Mouse (Mus musculus): Measurements from ENCODE around the gene Nek5. TPM values are rescaled to one million over a fixed set of nuclear protein-coding genes. Genes with fewer than 3 reads are reported as not detected.

Gene Nek5
- total and polyA plus RNA-seq, 3 experiments, result 0.04 TPM; not detected in 2

GRCm38 (mm10) chr8:22055492-22055877 is 69.4 kb downstream of the Nek5 start:
- Histone ChIP-seq H3K4me3 (ENCODE audit: control insufficient read depth in 1 of 2, insufficient read depth in 1 of 2, low read depth in 2 of 2, low read length in 2 of 2) (peak overlapping the region in 1 of 2 experiments; percentile 16; a peak in 1 of 4 replicates), H3K4me1 (ENCODE audit: control insufficient read depth in 1 of 2, insufficient read depth in 2 of 2, low read length in 2 of 2) (peaks cover 14 to 32% of the 10 kb centered on the region in 2 experiments), H3K9ac (ENCODE audit: control insufficient read depth, low read depth, low read length, poor library complexity, severe bottlenecking) (peak overlapping the region; percentile 53), H3K36me3 (ENCODE audit: control insufficient read depth in 1 of 2, insufficient read depth in 2 of 2, low read length in 2 of 2) (peaks cover 0 to 32% of the 10 kb centered on the region in 2 experiments; a peak in 3 of 4 replicates), H3K9me3 (replicated peaks; ENCODE audit: insufficient read depth, low read length) (no peaks in the 10 kb centered on the region), H3K27me3 (ENCODE audit: control insufficient read depth in 1 of 2, insufficient read depth in 2 of 2, low read length in 2 of 2) (no peaks in the 10 kb centered on the region), H3K79me2 (ENCODE audit: control insufficient read depth, insufficient read depth, low read length, poor library complexity) (peaks cover 79% of the 10 kb centered on the region), H3K27ac (ENCODE audit: control insufficient read depth, low read depth, low read length) (peak overlapping the region; percentile 92)
- DNase-seq (ENCODE audit: low read depth, low spot score), result peak; percentile 63
- TF ChIP-seq CTCF (IDR thresholded peaks at IDR 0.05 in 2 of 3, conservative IDR thresholded peaks at IDR 0.05 in 1 of 3; ENCODE audit: control insufficient read depth in 1 of 3, insufficient read depth in 1 of 3, low read depth in 2 of 3, low read length in 3 of 3, poor library complexity in 1 of 3, severe bottlenecking in 1 of 3), result no peak
- TF ChIP-seq ETS1 (IDR thresholded peaks at IDR 0.05; ENCODE audit: low read depth, low read length), result peak; percentile 26; the same call in 1 of the 2 replicates
- peak; percentile 77 for TF ChIP-seq USF1 (IDR thresholded peaks at IDR 0.05; ENCODE audit: low read depth, low read length)
- TF ChIP-seq MEF2A (IDR thresholded peaks at IDR 0.05; ENCODE audit: extremely low read depth, insufficient replicate concordance, low read depth, low read length, poor library complexity, severe bottlenecking), result no peak
- no peak for TF ChIP-seq ZNF384 (IDR thresholded peaks at IDR 0.05; ENCODE audit: low read depth, low read length)
- peak; percentile 19; the same call in 1 of the 2 replicates for TF ChIP-seq SIN3A (IDR thresholded peaks at IDR 0.05; ENCODE audit: low read length)
- TF ChIP-seq NELFE (IDR thresholded peaks at IDR 0.05; ENCODE audit: low read depth, low read length), result 0 out of 2 replicates have a peak, but pooled peaks have one; percentile 13
- TF ChIP-seq BHLHE40 (IDR thresholded peaks at IDR 0.05; ENCODE audit: borderline replicate concordance, low read depth, low read length), result peak; percentile 36; the same call in 1 of the 2 replicates
- no peak for TF ChIP-seq GABPA (IDR thresholded peaks at IDR 0.05; ENCODE audit: low read depth, low read length)
- TF ChIP-seq POLR2AphosphoS2 (IDR thresholded peaks at IDR 0.05; ENCODE audit: low read length), result no peak
- TF ChIP-seq EP300 (IDR thresholded peaks at IDR 0.05; ENCODE audit: low read depth in 1 of 2, low read length in 2 of 2), result peak in 1 of 2 experiments; percentile 28; a peak in 2 of 4 replicates
- no peak for TF ChIP-seq JUND (IDR thresholded peaks at IDR 0.05; ENCODE audit: low read depth, low read length)
- no peak for TF ChIP-seq TBP (IDR thresholded peaks at IDR 0.05; ENCODE audit: low read depth, low read length)
- TF ChIP-seq RAD21 (IDR thresholded peaks at IDR 0.05; ENCODE audit: low read depth, low read length), result no peak
- TF ChIP-seq HCFC1 (IDR thresholded peaks at IDR 0.05; ENCODE audit: low read depth, low read length), result 0 out of 2 replicates have a peak, but pooled peaks have one; percentile 24

DNA sequence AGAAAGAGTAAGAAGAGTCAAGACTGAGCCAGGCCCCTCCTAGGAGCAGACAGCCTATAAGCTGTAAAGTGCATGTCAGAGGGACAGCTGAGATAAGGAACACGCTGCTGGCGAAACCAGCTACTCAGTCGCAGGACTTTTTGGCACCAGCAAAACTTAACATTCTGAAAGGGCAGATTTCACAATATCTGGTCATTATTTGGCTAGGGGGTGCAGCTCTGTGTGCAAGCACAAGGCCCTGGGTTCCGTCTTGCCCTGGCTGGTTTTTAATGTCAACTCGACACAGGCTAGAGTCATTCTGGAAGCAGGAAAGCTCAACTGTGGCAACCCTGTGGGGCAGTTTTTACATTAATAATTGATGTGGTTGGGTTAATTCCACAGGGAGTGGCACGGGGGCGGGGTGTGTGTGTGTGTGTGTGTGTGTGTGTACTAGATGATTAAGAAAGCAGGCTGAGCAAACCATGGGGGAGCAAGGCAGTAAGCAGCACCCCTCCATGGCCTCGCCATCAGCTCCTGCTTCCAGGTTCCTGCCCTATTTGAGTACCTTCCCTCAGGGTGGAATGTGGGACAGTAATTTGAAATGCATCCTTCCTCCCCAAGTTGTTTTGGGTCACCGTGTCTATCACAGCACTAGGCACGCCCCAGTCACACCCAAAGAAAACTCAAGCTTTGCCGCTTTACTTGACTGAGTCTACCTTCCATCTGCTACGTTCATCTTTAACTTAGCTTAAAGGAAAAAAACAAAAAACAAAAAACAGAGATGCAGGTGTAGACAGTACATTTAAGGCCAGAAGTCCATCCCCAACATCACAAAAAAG is 70.0 kb downstream of the Nek5 start:
- Histone ChIP-seq H3K27ac (ENCODE audit: control insufficient read depth, low read depth, low read length) (peak overlapping the region; percentile 92), H3K9me3 (replicated peaks; ENCODE audit: insufficient read depth, low read length) (no peaks in the 10 kb centered on the region), H3K9ac (ENCODE audit: control insufficient read depth, low read depth, low read length, poor library complexity, severe bottlenecking) (peak overlapping the region; percentile 53), H3K4me1 (ENCODE audit: control insufficient read depth in 1 of 2, insufficient read depth in 2 of 2, low read length in 2 of 2) (peaks cover 14 to 32% of the 10 kb centered on the region in 2 experiments), H3K4me3 (ENCODE audit: control insufficient read depth in 1 of 2, insufficient read depth in 1 of 2, low read depth in 2 of 2, low read length in 2 of 2) (peak overlapping the region; percentile 22 to 51), H3K36me3 (ENCODE audit: control insufficient read depth in 1 of 2, insufficient read depth in 2 of 2, low read length in 2 of 2) (peaks cover 0 to 32% of the 10 kb centered on the region in 2 experiments; a peak in 3 of 4 replicates), H3K79me2 (ENCODE audit: control insufficient read depth, insufficient read depth, low read length, poor library complexity) (peaks cover 81% of the 10 kb centered on the region), H3K27me3 (ENCODE audit: control insufficient read depth in 1 of 2, insufficient read depth in 2 of 2, low read length in 2 of 2) (no peaks in the 10 kb centered on the region)
- peak; percentile 85 for DNase-seq (ENCODE audit: low read depth, low spot score)
- TF ChIP-seq GATA1 (IDR thresholded peaks at IDR 0.05; ENCODE audit: low read depth, low read length) (peak; percentile 85), KAT2A (conservative IDR thresholded peaks at IDR 0.05; ENCODE audit: low read depth, low read length) (no peak), POLR2A (IDR thresholded peaks at IDR 0.05; ENCODE audit: control insufficient read depth in 1 of 2, insufficient read depth in 1 of 2, low read depth in 1 of 2, low read length in 2 of 2, poor library complexity in 1 of 2) (peak in 1 of 2 experiments; percentile 52; a peak in 1 of 4 replicates), MAZ (IDR thresholded peaks at IDR 0.05; ENCODE audit: low read depth, low read length) (0 out of 2 replicates have a peak, but pooled peaks have one; percentile 37), ZC3H11A (IDR thresholded peaks at IDR 0.05; ENCODE audit: low read depth, low read length) (no peak), SIN3A (IDR thresholded peaks at IDR 0.05; ENCODE audit: low read length) (peak; percentile 86), NRF1 (IDR thresholded peaks at IDR 0.05; ENCODE audit: insufficient read depth, low read depth, low read length, poor library complexity, severe bottlenecking) (no peak), MAX (IDR thresholded peaks at IDR 0.05; ENCODE audit: low read length) (peak; percentile 71; the same call in 1 of the 2 replicates), RCOR1 (IDR thresholded peaks at IDR 0.05; ENCODE audit: low read depth, low read length) (no peak), SMC3 (IDR thresholded peaks at IDR 0.05; ENCODE audit: low read depth, low read length) (no peak), MAFK (IDR thresholded peaks at IDR 0.05; ENCODE audit: borderline replicate concordance, low read depth, low read length) (no peak), TCF12 (IDR thresholded peaks at IDR 0.05; ENCODE audit: low read depth, low read length) (0 out of 2 replicates have a peak, but pooled peaks have one; percentile 30), MYC (IDR thresholded peaks at IDR 0.05; ENCODE audit: low read depth, low read length) (peak; percentile 65; the same call in 1 of the 2 replicates), TAL1 (IDR thresholded peaks at IDR 0.05; ENCODE audit: low read length) (peak; percentile 46), JUND (IDR thresholded peaks at IDR 0.05; ENCODE audit: low read depth, low read length) (0 out of 2 replicates have a peak, but pooled peaks have one; percentile 4), EP300 (IDR thresholded peaks at IDR 0.05; ENCODE audit: low read depth in 1 of 2, low read length in 2 of 2) (peak in 1 of 2 experiments; percentile 18; a peak in 1 of 4 replicates), MXI1 (IDR thresholded peaks at IDR 0.05; ENCODE audit: low read depth, low read length) (peak; percentile 93)

All from MEL (cell line).